Mouse (Mus musculus) ES-E14 (cell line): ENCODE results near the gene Gps1. TPM values are rescaled to one million over a fixed set of nuclear protein-coding genes. Genes with fewer than 3 reads are reported as not detected.

Experiments
- DNase-seq: peaks from one replicate; pipeline ENCODE4 v3.0.0-alpha.2; 2013; ENCODE audit warnings: low read depth, low spot score
- H3K27ac ChIP-seq: 2 replicates; pipeline ENCODE4 v1.5.1; 2012; ENCODE audit warnings: low read depth, mild to moderate bottlenecking, low read length, moderate library complexity, mixed read lengths; ENCODE audit not compliant: poor library complexity, insufficient read depth, severe bottlenecking
- H3K36me3 ChIP-seq: 2 replicates; pipeline ENCODE4 v1.6.1; 2012; ENCODE audit warnings: mild to moderate bottlenecking, low read length, moderate library complexity, mixed read lengths; ENCODE audit not compliant: control insufficient read depth, poor library complexity, insufficient read depth, severe bottlenecking
- H3K4me1 ChIP-seq, 2 experiments: fragments of 150-350 bp in 1 of 2; sonication (generic) in 1 of 2; 2 replicates each; pipeline ENCODE4 v1.6.1; 2012; ENCODE audit warnings: low read length in 2 of 2, mild to moderate bottlenecking in 1 of 2, mixed read lengths in 1 of 2; ENCODE audit not compliant: control insufficient read depth in 2 of 2, insufficient read depth in 2 of 2, poor library complexity in 1 of 2
- H3K4me3 ChIP-seq, 2 experiments: fragments of 150-350 bp in 1 of 2; sonication (generic) in 1 of 2; 2 replicates each; pipeline ENCODE4 v1.5.1; 2012; ENCODE audit warnings: low read length in 2 of 2, low read depth in 1 of 2, mild to moderate bottlenecking in 1 of 2, mixed read lengths in 1 of 2; ENCODE audit not compliant: insufficient read depth in 1 of 2, poor library complexity in 1 of 2, severe bottlenecking in 1 of 2
- H3K9ac ChIP-seq: 2 replicates; pipeline ENCODE4 v1.6.1; 2012; ENCODE audit warnings: low read depth, mild to moderate bottlenecking, low read length, mixed read lengths; ENCODE audit not compliant: poor library complexity, insufficient read depth, severe bottlenecking
- H3K9me3 ChIP-seq: fragments of 150-350 bp; sonication (generic); 2 replicates; pipeline ENCODE4 v1.6.1; 2012; ENCODE audit warnings: low read depth, mild to moderate bottlenecking, low read length; ENCODE audit not compliant: control insufficient read depth, insufficient read depth
- CHD2 ChIP-seq: IDR thresholded peaks from 2 replicates; pipeline ENCODE4 v1.6.1; 2014; ENCODE audit warnings: mild to moderate bottlenecking, low read depth, low read length, inconsistent platforms
- HCFC1 ChIP-seq: IDR thresholded peaks from 2 replicates; pipeline ENCODE4 v1.6.1; 2012; ENCODE audit warnings: low read length, inconsistent platforms, borderline replicate concordance; ENCODE audit not compliant: insufficient read depth
- MAFK ChIP-seq: IDR thresholded peaks from 2 replicates; pipeline ENCODE4 v1.6.1; 2014; ENCODE audit warnings: mild to moderate bottlenecking, low read depth, low read length, inconsistent platforms; ENCODE audit not compliant: insufficient read depth
- ZC3H11A ChIP-seq: IDR thresholded peaks from 2 replicates; pipeline ENCODE4 v1.6.1; 2012; ENCODE audit warnings: low read depth, mild to moderate bottlenecking, inconsistent platforms, low read length, borderline replicate concordance
- ZNF384 ChIP-seq: IDR thresholded peaks from 2 replicates; pipeline ENCODE4 v1.6.1; 2012; ENCODE audit warnings: low read depth, low read length, inconsistent platforms
- in situ Hi-C, 2 experiments: fragments of 600-800 bp; cut with MboI; formaldehyde crosslinking; loops; one replicate each; pipeline ENCODE4 v1.15.1; 2025; ENCODE audit warnings: low sequenced_read_pairs in 2 of 2, inconsistent platforms in 1 of 2; ENCODE audit not compliant: unreplicated experiment in 2 of 2
- total RNA-seq: library from RNA; depleted of rRNA; stranded (reverse); fragments of 300-350 nt; gene quantifications from 2 replicates; pipeline ENCODE4 v1.2.3, GENCODE M21; 2012

The Gps1 gene
- total RNA-seq, 1 experiment, result 289 TPM

- H3K9me3 ChIP-seq, result no peaks in the 10 kb centered on the region
- H3K27ac ChIP-seq, result no peak overlapping the region
- H3K4me1 ChIP-seq, result peaks cover 0 to 13% of the 10 kb centered on the region in 2 experiments; a peak in 2 of 4 replicates
- in situ Hi-C loops, result no loop called here
- no peaks in the 10 kb centered on the region for H3K36me3 ChIP-seq
- DNase-seq, result no peak
- no peak overlapping the region for H3K9ac ChIP-seq
- no peak for TF ChIP-seq ZC3H11A
- TF ChIP-seq CHD2, result no peak
- TF ChIP-seq ZNF384, result no peak
- no peak for TF ChIP-seq HCFC1
- TF ChIP-seq MAFK, result no peak
- no peak overlapping the region for H3K4me3 ChIP-seq
These were observed 11.3 kb upstream of the Gps1 start for GRCm38 (mm10) chr11:120772749-120773148.

DNA sequence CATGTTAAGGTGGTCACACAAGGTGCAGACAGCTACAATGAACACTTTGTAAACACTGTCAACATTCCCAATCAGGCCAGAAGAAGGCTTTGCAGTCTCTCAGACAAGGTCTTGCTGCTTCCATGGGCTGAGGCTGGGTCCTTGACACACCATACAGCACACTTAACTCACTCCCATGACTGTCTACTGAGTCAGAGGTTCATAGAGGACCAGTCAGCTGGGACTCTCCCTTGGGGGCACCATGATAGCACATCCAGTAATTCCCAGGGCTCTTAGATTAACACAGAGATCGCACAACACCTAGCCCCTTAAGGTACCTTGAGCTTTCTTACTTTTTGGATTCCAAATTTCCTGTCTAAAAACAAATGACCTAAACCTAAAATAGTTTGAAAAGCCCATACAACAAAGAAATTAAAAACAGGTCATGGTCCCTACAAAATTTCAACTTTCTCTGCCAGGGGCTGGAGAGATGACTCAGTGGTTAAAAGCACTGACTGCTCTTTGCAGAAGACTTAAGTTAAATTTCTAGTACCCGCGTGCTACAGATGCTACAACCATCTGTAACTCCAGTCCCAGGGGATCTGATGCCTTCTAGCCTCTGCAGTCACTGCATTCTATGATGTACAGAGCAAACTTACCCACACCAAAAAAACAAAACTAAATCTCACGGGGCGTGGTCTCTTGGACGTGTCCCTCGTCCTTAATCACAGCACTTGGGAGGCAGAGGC, 10.4 kb upstream of the Gps1 start:
- H3K9ac ChIP-seq, result no peak overlapping the region
- DNase-seq, result no peak
- TF ChIP-seq CHD2 (no peak), ZC3H11A (no peak), MAFK (no peak), HCFC1 (no peak), ZNF384 (no peak)
- H3K27ac ChIP-seq, result no peak overlapping the region
- peaks cover 0 to 12% of the 10 kb centered on the region in 2 experiments; a peak in 2 of 4 replicates for H3K4me1 ChIP-seq
- no peaks in the 10 kb centered on the region for H3K9me3 ChIP-seq
- no peaks in the 10 kb centered on the region for H3K36me3 ChIP-seq
- in situ Hi-C loops, result no loop called here
- H3K4me3 ChIP-seq, result no peak overlapping the region

DNA sequence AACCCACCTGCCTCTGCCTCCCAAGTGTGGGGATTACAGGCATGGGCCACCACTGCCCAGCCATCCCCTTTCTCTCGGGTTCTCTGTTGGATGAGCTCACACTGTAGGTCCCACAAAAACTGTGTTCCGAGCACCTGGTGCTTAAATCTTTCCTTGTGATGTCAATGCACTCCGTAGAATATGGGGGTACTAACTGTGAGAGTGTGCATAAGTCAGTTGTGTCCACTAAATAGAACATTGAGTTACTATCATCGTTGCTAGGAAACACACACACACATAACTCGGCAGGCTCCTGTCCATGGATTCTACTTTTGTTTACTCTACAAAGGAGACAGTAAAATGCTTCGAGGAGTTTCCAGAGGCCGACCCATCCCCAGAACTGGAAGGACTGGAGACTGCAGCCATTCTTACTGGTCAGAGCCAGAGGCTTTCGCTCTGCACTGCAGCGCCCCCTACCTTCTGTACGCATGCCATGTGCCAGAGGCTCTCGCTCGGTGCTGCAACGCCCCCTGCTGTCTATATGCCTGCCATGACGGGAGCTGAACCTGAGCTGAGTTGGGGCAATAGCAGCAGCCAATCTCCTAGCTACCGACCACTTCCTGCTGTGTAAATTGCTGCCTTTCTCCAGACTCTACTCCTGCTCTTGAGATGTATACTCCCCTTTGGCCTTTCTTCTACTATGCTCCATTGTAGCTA, 8.2 kb upstream of the Gps1 start:
- peak; percentile 93 for DNase-seq
- H3K9ac ChIP-seq, result no peak overlapping the region
- H3K4me3 ChIP-seq, result no peak overlapping the region
- peak; percentile 93 for TF ChIP-seq ZC3H11A
- TF ChIP-seq MAFK, result no peak
- no peak for TF ChIP-seq CHD2
- TF ChIP-seq HCFC1, result peak; percentile 41; the same call in 1 of the 2 replicates
- in situ Hi-C loops, result loop anchor here in 1 of 2 experiments (5.0 kb wide), 1 partner anchor 49 kb away; the partner anchor contains the start of gene Dcxr
- no peak overlapping the region for H3K27ac ChIP-seq
- no peaks in the 10 kb centered on the region for H3K36me3 ChIP-seq
- peaks cover 13 to 26% of the 10 kb centered on the region in 2 experiments for H3K4me1 ChIP-seq
- no peaks in the 10 kb centered on the region for H3K9me3 ChIP-seq

GRCm38 (mm10) chr11:120777123-120777522, 6.9 kb upstream of the Gps1 start:
- H3K9me3 ChIP-seq, result no peaks in the 10 kb centered on the region
- DNase-seq, result no peak
- peaks cover 13 to 26% of the 10 kb centered on the region in 2 experiments for H3K4me1 ChIP-seq
- H3K4me3 ChIP-seq, result no peak overlapping the region
- TF ChIP-seq CHD2 (no peak), MAFK (no peak), ZC3H11A (no peak), ZNF384 (no peak), HCFC1 (no peak)
- H3K36me3 ChIP-seq, result 0 out of 2 replicates have a peak, but pooled peaks cover 4% of the 10 kb centered on the region
- H3K9ac ChIP-seq, result no peak overlapping the region
- H3K27ac ChIP-seq, result no peak overlapping the region
- in situ Hi-C loops, result loop anchor here in 1 of 2 experiments (5.0 kb wide), 1 partner anchor 50 kb away; the partner anchor contains the start of gene Dcxr
